Mouse (Mus musculus) heart, postnatal 4 days (tissue): Measurements from ENCODE around the gene Poc1a. TPM values are rescaled to one million over a fixed set of nuclear protein-coding genes. Genes with fewer than 3 reads are reported as not detected.

Experiments used
- DNase-seq: peaks from one replicate; pipeline ENCODE4 v3.0.0; 2021
- total RNA-seq, 2 experiments: library from RNA; stranded (reverse); gene quantifications; 2 replicates each; pipeline ENCODE4 v1.2.3; 2021

Poc1a gene
- total RNA-seq, 2 experiments from 2014 or later: 17.0 to 19.3 TPM

GRCm38 (mm10) chr9:106265358-106266075, 15.3 kb upstream of the Poc1a start:
- no peak for DNase-seq

- DNase-seq: no peak
Measured at GRCm38 (mm10) chr9:106266936-106267657, 13.8 kb upstream of the Poc1a start.

DNA sequence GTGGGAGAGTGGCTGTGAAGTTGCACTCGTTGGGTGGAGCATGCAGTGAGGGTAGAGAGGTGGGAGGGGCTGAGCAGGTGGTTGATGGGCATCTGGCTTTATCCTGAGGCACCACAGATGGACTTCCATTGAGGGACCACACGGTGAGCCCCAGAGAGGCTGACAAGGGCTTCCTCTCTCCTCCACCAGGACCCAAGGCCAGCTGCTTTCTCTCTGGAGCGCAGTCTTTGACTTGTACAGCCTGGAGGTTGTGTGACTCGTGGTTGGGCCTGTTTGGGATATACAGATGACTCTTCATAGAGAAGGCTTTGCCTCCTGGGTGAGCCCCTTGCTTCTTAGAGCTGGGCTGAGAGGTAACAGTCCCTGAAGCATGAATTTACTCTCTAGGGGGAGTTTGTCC, 12.4 kb upstream of the Poc1a start:
- DNase-seq: no peak

DNA sequence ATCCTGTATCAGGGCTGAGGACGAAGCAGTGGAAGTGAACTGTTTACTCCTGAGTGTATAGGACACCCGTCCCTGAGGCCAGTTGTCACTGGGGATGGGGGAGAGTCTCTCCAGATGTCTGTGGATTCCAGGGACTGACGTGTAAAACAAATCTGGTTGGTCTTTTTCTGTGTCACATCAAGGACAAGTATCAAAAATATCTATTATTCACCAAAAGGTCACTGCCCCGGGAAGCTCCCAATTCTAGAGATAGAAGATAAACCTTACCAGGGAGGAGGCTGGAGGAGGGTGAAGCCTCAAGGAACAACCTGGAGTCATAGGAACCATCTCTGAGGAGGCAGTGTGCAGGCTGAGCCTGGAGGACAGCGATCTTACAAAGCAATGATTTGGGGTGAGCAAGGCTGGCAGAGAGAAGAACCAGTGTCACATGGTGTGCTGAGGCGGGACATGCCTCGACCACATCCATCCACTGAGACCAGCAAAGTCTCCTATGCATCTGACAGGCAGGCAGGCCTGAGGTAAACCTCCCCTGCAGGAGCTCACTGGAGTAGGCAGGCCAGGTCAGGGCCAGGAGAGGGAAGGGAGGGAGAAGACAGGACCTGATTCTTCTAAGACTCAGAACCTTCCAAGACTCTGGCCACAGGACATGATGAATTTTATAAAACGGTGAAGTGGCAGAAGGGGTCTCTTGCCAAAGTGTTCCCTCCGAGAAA, 11.6 kb upstream of the Poc1a start:
- no peak for DNase-seq

- no peak for DNase-seq
Measured at GRCm38 (mm10) chr9:106269879-106270278, 11.0 kb upstream of the Poc1a start.

GRCm38 (mm10) chr9:106270656-106271055, 10.2 kb upstream of the Poc1a start:
- DNase-seq: no peak

DNA sequence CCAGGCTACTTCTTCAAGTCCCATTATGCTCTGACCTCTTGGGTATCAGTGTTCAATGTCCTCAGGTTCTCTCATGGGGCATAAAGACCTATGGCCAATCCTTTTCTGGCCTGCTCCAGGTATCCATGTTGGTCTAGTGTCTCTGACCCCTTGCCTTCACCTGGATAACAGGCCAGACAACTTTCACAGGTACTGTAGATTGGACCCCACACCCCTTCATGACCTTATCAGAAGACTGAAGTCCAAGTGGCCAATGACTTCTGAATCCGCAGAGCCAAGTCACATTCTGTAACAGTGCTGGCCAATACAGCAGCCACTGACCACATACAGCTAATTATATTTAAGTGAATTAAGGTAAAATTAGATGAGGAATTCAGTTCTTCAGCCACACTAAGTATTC, 8.6 kb upstream of the Poc1a start:
- no peak for DNase-seq

GRCm38 (mm10) chr9:106273276-106273675, 7.6 kb upstream of the Poc1a start:
- no peak for DNase-seq

DNA sequence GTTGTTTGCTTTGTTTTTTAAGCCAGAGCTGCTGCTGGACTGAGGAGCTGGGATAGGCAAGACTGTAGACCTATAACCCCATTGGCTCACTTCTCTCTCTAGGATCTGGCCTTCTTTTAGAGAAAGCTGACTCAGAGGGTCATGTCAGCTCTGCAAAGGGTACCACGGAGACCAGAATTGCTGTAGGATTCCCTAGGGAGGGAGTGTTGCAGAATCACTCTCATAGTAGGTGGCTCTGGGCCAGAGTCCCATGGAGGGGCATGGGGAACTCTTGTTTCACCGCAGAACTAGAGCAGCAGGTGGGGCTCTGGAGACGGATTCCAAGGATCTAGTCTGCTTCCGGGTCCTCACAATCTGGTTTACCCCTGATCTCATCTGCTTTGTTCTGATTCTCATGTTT, 7.1 kb upstream of the Poc1a start:
- DNase-seq: no peak

- DNase-seq: no peak
Measured at GRCm38 (mm10) chr9:106274652-106275180, 6.1 kb upstream of the Poc1a start.

- no peak for DNase-seq
Measured at GRCm38 (mm10) chr9:106275806-106276205, 5.1 kb upstream of the Poc1a start.

GRCm38 (mm10) chr9:106280386-106280785, 475 bp upstream of the Poc1a start:
- DNase-seq: peak; percentile 68

DNA sequence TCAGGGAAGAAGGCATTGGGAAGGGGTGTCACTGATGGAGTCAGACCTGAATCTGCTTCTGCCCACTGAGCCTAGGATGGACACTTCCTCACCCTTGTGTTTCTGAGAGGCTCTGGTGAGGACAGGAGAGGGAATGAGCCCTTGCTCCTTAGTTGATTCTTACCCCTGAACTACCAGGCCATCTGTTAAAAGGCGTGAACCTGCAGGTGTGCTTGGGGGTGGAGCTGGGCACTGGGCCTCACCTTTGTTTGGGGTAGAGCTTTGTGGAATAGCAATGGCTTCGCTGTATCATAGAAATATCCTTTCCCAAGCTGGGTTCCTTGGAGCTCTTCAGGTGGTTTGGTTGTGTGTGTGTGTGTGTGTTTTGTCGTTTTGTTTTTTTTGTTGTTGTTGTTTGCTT, 1.2 kb downstream of the Poc1a start:
- no peak for DNase-seq

DNA sequence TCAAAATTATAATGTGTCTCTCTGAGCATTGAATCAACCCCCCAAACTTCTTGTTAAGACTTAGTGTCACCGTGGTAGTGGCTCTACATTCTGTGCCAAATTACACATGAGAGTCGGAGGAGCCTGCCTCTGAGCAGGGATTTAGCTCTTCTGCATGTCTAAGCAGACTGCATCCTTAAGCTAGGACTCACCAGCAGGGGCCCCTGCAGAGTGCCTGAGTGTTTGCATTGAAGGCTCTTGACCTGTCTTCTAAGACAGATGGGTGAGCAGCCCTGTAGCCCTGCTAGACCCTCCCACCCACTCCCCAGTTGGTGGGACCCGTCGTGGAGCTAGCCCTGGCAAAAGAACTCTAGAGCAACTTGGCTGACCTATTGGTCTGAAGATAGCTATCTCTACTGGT, 6.3 kb downstream of the Poc1a start:
- no peak for DNase-seq

- DNase-seq: peak; percentile 86
Measured at GRCm38 (mm10) chr9:106288864-106289263, 8.0 kb downstream of the Poc1a start.

GRCm38 (mm10) chr9:106289841-106290240, 9.0 kb downstream of the Poc1a start:
- no peak for DNase-seq

GRCm38 (mm10) chr9:106290636-106291122, 9.8 kb downstream of the Poc1a start:
- no peak for DNase-seq

GRCm38 (mm10) chr9:106293569-106294156, 12.8 kb downstream of the Poc1a start:
- no peak for DNase-seq

- DNase-seq: no peak
Measured at GRCm38 (mm10) chr9:106296637-106297174, 15.8 kb downstream of the Poc1a start.

DNA sequence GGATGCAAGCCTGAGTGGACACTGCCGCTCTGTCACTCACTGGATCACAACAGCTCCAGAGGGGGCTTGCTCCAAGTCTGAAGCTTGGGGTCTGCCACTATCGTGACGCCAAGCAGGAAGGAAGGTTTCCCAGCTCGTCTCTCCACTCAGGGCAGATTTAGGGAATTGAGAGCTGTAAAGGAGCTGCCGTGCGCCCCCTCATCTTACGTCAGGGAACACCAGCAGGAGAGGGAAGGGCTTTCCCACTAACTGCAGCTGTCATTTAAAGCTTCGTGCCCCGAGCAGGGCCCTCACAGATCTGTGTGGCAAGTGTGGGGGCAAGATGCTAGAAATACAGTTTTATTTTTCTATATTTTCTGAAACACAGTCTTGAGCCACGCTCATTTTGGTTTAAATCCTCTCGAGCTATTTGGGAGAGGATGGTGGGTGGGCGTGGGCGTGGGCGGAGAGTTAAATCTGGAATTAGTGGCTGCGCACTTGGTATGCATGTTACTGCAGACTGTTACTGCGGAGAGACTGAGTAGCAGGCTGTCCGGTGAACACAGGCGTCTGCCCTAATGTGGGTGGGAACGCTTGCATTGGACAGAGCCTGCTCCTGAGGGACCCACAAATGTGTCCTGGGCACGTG, 19.4 kb downstream of the Poc1a start:
- no peak for DNase-seq

GRCm38 (mm10) chr9:106300949-106301348, 20.1 kb downstream of the Poc1a start:
- DNase-seq: no peak
